In genomic region chr16:25044637-25045036, GRCm38 (mm10) we compare ENCODE assay signal across 20 mouse cellular contexts.
"Had no signal": no experiment of that assay in that cellular context is flagged by ENCODE, and none has a peak within 500 bp of the region (broad histone marks: within the 10 kb centered on the region; RNA-seq: fewer than 3 reads in every experiment).

No protein-coding gene starts in this region.

- H3K9ac ChIP-seq: liver, postnatal 0 days; lung, embryonic 15.5 days; midbrain, embryonic 13.5 days; midbrain, embryonic 15.5 days; neural tube, embryonic 13.5 days; neural tube, embryonic 15.5 days had no signal

- H3K27ac ChIP-seq: lung, embryonic 15.5 days; midbrain, embryonic 13.5 days; midbrain, embryonic 15.5 days; neural tube, embryonic 13.5 days; neural tube, embryonic 15.5 days had no signal

- H3K9me3 ChIP-seq: lung, embryonic 15.5 days; megakaryocyte, embryonic 14.5 days; midbrain, embryonic 13.5 days; midbrain, embryonic 15.5 days; neural tube, embryonic 13.5 days; neural tube, embryonic 15.5 days had no signal

- H3K36me3 ChIP-seq: lung, embryonic 15.5 days; midbrain, embryonic 13.5 days; midbrain, embryonic 15.5 days; neural tube, embryonic 13.5 days; neural tube, embryonic 15.5 days had no signal

- H3K4me2 ChIP-seq: lung, embryonic 15.5 days; midbrain, embryonic 11.5 days; midbrain, embryonic 13.5 days; midbrain, embryonic 15.5 days; neural tube, embryonic 13.5 days; neural tube, embryonic 15.5 days had no signal

- DNase-seq: liver, postnatal 0 days; lung, adult 2 months; lung, postnatal 14 days; lung, postnatal 4 days; retina, postnatal 1 day; right cerebral cortex, adult 18-20 months; right cerebral cortex, postnatal 25 days; right cerebral cortex, postnatal 4 days; spleen, adult 18-20 months; thymus, adult 18-20 months; thymus, postnatal 14 days; thymus, postnatal 36 days had no signal

- H3K4me3 ChIP-seq: lung, embryonic 15.5 days; megakaryocyte, embryonic 14.5 days; midbrain, embryonic 13.5 days; midbrain, embryonic 15.5 days; neural tube, embryonic 13.5 days; neural tube, embryonic 15.5 days had no signal

- ATAC-seq: liver, postnatal 0 days; lung, postnatal 0 days; midbrain, embryonic 13.5 days; midbrain, embryonic 15.5 days had no signal

- H3K27me3 ChIP-seq: lung, embryonic 15.5 days; megakaryocyte, embryonic 14.5 days; midbrain, embryonic 15.5 days; neural tube, embryonic 13.5 days; neural tube, embryonic 15.5 days had no signal

- H3K4me1 ChIP-seq: midbrain, embryonic 13.5 days; midbrain, embryonic 15.5 days; neural tube, embryonic 13.5 days had no signal
